Mouse (Mus musculus) CD8-positive naive resting alpha-beta T cell, adult 2 months (primary cell): ENCODE measurements around the gene Cyp4a31.
"Not testable (repeated sequence)": the region's sequence is repeated elsewhere in the genome, so short reads cannot be mapped to it uniquely, and the experiment has no call there.

Source experiments
- DNase-seq, 2 experiments: peaks; one replicate each; pipeline ENCODE4 v3.0.0; 2022; ENCODE audit warnings: low read depth in 2 of 2, low spot score in 2 of 2

Gene Cyp4a31

GRCm38 (mm10) chr4:115563401-115563800 is at the start of gene Cyp4a31:
Gene Cyp4a31 (plus strand): TSS chr4:115563649.
- no peak for DNase-seq

DNA sequence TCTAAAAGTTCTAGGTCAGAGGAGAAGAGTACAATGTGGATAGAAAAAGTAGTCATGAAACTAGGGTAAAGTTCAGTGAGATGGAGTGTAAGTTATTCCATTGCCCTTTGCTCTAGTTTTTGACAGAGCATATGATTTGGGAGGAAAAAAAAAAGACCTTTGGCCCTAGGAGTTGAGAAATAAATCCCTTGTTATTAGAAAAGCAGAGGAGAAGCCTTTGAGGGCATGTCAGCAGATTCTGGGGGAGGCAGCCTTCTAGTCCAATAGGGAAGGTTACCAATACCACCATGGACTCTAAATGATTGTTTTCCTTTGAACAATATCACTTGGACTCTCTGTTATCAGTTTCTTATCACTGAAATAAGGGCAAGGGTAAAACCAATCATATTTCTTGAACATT is 49.5 kb upstream of the Cyp4a31 start:
- not testable (repeated sequence) for DNase-seq

GRCm38 (mm10) chr4:115518000-115518399 is 45.4 kb upstream of the Cyp4a31 start, which contains the start of gene Cyp4a10:
Gene Cyp4a10 (plus strand): TSS chr4:115518264.
- not testable (repeated sequence) for DNase-seq

- DNase-seq, result no peak
These were observed 44.0 kb upstream of the Cyp4a31 start for GRCm38 (mm10) chr4:115519444-115519843.

GRCm38 (mm10) chr4:115521766-115522165 is 41.7 kb upstream of the Cyp4a31 start:
- no peak for DNase-seq

DNA sequence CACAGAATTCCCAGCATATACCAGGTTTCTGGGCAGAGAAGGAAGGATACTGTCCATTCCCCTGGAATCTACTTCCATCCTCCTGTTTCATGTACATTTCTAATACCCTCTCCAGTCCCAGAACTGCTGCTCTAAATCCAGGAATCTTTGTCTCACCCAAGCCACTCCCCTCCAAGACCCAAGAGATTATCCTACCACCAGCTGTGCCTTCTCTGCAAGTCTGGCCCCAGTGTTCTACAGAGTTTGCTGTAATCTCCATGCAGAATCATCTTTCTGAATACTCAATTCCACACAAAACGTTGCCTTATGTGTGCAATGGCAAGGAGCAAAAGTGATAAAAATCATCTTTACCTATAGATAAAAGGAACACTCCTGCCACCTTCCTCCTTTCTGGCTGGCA is 18.3 kb upstream of the Cyp4a31 start:
- DNase-seq, result no peak

DNA sequence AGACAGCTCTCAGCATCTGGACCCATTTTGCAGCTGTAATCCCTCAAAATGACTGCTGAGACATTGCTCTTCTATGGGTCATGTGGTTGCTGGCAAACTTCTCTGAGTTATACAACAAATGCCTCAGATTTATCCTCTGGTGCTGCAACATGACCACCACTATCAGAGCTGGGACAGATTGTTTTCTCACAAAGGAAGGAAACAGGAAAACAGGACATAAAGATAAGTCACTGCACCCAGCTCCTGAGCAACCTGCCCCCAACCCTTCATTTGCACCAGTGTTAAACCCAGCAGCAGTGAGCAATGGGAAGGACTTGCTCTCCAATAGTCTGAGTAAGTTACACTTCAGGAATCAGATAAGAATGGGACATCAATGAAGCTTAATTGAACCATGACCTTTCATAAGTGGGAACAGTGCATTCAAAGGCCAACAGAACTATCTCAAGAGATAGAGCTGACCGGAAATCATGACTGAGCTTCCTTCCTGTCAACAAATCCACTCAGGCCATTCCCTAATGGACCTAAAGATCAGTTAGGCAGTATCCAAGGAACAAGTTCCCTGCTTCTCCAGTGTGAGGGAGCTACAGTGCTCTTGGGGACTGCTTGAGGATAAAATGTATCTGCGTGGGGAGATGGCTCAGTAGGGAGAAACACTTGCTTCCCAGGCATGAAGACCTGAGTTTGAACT is 17.2 kb upstream of the Cyp4a31 start:
- DNase-seq, result no peak

- DNase-seq, result no peak
These were observed 10.7 kb upstream of the Cyp4a31 start for GRCm38 (mm10) chr4:115552726-115553125.

DNA sequence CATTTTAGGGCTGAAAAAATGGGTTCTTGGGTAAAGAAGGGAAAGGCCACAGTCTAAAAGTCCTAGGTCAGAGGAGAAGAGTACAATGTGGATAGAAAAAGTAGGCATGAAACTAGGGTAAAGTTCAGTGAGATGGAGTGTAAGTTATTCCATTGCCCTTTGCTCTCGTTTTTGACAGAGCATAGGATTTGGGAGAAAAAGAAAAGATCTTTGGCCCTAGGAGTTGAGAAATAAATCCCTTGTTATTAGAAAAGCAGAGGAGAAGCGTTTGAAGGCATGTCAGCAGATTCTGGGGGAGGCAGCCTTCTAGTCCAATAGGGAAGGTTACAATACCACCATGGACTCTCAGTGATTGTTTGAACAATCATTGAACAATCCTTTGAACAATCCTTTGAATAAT is 7.9 kb upstream of the Cyp4a31 start:
- no peak for DNase-seq

GRCm38 (mm10) chr4:115557861-115558561 is 5.4 kb upstream of the Cyp4a31 start:
- DNase-seq, result no peak

- DNase-seq, result not testable (repeated sequence)
These were observed 2.2 kb upstream of the Cyp4a31 start for GRCm38 (mm10) chr4:115561236-115561635.

- DNase-seq, result not testable (repeated sequence)
These were observed 1.2 kb downstream of the Cyp4a31 start for GRCm38 (mm10) chr4:115564469-115565225.

DNA sequence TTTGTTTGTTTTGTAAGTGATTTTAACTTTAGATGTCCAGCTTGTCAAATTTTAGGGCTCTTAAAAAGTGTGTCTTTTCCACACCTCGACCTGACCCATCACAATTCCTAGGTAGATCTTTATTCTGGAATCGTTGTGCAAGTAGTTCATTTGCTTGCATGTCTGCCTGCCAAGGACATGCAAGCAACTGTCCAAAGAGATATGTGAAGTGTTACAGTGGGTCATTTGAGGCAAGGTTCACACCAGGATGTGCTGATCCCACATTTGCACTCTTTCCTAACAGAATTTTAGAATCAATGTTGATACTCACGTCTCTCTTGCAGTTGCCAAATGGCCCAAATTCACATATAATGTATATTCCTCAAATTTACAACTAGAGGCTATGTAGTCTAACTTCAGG is 11.8 kb downstream of the Cyp4a31 start:
- no peak for DNase-seq

GRCm38 (mm10) chr4:115575776-115576175 is 12.3 kb downstream of the Cyp4a31 start:
- DNase-seq, result no peak

- no peak for DNase-seq
These were observed 19.6 kb downstream of the Cyp4a31 start for GRCm38 (mm10) chr4:115583036-115583435.

DNA sequence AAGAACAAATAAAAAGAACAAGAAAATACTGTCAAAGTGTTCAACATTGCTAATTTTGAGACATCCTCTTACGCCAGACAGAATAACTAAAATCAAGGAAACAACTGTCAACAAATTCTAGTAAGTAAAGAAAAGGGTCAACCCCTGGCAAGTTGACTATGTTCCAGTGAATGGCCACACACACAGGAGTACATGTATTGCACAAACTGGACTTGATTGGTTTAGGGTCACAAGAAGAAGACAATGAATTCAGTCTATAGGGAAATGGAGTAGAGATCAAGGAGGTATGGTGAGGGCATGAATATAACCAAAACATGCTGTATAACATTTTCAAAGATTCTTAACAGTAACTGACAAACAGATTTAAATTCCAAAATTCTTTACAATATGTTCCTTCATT is 32.9 kb downstream of the Cyp4a31 start:
- no peak for DNase-seq

DNA sequence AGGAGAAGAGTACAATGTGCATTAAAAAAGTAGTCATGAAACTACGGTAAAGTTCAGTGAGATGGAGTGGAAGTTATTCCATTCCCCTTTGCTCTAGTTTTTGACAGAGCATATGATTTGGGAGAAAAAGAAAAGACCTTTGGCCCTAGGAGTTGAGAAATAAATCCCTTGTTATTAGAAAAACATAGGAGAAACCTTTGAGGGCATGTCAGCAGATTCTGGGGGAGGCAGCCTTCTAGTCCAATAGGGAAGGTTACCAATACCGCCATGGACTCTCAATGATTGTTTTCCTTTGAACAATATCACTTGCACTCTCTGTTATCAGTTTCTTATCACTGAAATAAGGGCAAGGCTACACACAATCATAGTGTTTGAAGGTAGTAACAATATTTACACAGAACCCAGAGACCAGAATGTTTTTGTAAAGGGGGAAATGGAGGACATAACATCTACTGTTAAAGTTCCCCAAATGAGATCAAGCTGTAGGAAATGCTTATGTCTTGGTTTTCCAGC is 33.4 kb downstream of the Cyp4a31 start:
- no peak for DNase-seq

- not testable (repeated sequence) for DNase-seq
These were observed 37.2 kb downstream of the Cyp4a31 start, which contains the start of gene Cyp4a32 for GRCm38 (mm10) chr4:115600611-115601010. Gene Cyp4a32 (plus strand): TSS chr4:115600969.

DNA sequence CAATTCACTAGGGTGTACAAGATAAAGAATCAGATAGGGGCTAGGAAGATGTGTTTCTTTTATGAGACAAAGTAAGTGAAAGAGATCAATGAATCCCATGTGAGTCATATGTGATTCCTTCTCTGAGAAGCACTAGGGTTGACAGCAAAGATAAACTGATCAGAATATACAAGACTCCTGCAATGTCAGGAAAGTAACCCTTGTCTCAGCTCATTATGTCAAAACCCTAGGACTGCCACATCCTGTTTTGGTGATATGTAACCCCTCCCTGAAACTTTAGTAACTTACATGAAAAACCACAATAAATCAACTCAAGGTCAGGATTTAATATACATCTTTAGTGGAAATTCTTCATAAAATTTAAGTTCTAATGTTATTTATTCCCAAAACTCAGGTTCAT is 50.6 kb downstream of the Cyp4a31 start:
- no peak for DNase-seq

DNA sequence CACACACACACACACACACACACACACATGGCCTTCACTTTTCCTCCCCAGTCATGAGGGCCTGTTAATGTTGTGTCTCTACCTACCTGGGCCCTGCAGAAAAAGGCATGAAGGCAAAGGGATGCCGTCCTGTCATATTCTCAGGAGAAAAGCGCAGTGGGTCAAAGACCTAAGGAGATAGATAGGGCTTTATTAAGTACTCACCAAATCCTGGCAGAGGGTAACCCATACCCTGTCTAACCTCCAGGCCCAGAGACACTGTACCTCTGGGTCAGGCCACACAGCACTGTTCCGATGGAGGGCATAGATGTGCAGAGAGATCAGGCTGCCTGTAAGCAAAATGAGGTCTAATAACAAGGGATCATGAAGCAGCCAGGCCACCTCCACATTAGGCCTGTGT is 62.1 kb downstream of the Cyp4a31 start:
- not testable (repeated sequence) for DNase-seq
